Mouse (Mus musculus) layer of hippocampus, postnatal 10 days (tissue): ENCODE data around the gene Jpt2. TPM values are rescaled to one million over a fixed set of nuclear protein-coding genes. Genes with fewer than 3 reads are reported as not detected.

ENCODE experiments used
- DNase-seq, 2 experiments: peaks; one replicate each; pipeline ENCODE4 v3.0.0; 2021; ENCODE audit warnings: low spot score in 2 of 2
- total RNA-seq, 2 experiments: library from RNA; stranded (reverse); gene quantifications; 2 replicates each; pipeline ENCODE4 v1.2.3; 2021

Jpt2 gene
- total RNA-seq, 2 experiments from 2014 or later = 13.0 to 14.1 TPM

GRCm38 (mm10) chr17:24913984-24914383 lies 46.5 kb downstream of the Jpt2 start:
- DNase-seq = no peak

- no peak for DNase-seq
These were observed 52.9 kb downstream of the Jpt2 start for GRCm38 (mm10) chr17:24907591-24907990.

- DNase-seq = no peak
These were observed 56.7 kb downstream of the Jpt2 start for GRCm38 (mm10) chr17:24903767-24904166.

- DNase-seq = no peak
These were observed 57.6 kb downstream of the Jpt2 start for GRCm38 (mm10) chr17:24902671-24903474.

GRCm38 (mm10) chr17:24902124-24902523 lies 58.4 kb downstream of the Jpt2 start:
- no peak for DNase-seq

GRCm38 (mm10) chr17:24900014-24900413 lies 60.5 kb downstream of the Jpt2 start:
- no peak for DNase-seq

- no peak for DNase-seq
These were observed 61.3 kb downstream of the Jpt2 start for GRCm38 (mm10) chr17:24899153-24899552.

GRCm38 (mm10) chr17:24898041-24898854 lies 62.2 kb downstream of the Jpt2 start:
- no peak for DNase-seq

GRCm38 (mm10) chr17:24897600-24897999 lies 62.9 kb downstream of the Jpt2 start:
- DNase-seq = no peak

GRCm38 (mm10) chr17:24896993-24897269 lies 63.6 kb downstream of the Jpt2 start:
- no peak for DNase-seq

GRCm38 (mm10) chr17:24896241-24896992 lies 64.1 kb downstream of the Jpt2 start, which contains the start of gene Nme3:
Gene Nme3 (plus strand): TSS chr17:24896500.
- peak; percentile 68 to 79 for DNase-seq

- DNase-seq = no peak
These were observed 64.8 kb downstream of the Jpt2 start for GRCm38 (mm10) chr17:24895571-24896240.

GRCm38 (mm10) chr17:24894995-24895547 lies 65.4 kb downstream of the Jpt2 start, which contains the start of the genes Eme2 and Mrps34:
Gene Eme2 (minus strand): TSS chr17:24895087.
Gene Mrps34 (plus strand): TSS chr17:24895116.
- peak; percentile 80 to 83 for DNase-seq

- DNase-seq = peak in 1 of 2 experiments; percentile 55
These were observed 66.2 kb downstream of the Jpt2 start for GRCm38 (mm10) chr17:24894061-24894994.

GRCm38 (mm10) chr17:24893276-24893675 lies 67.2 kb downstream of the Jpt2 start:
- DNase-seq = no peak

GRCm38 (mm10) chr17:24892785-24893184 lies 67.7 kb downstream of the Jpt2 start:
- no peak for DNase-seq

- DNase-seq = no peak
These were observed 69.2 kb downstream of the Jpt2 start for GRCm38 (mm10) chr17:24891321-24891720.

GRCm38 (mm10) chr17:24890151-24891092 lies 70.1 kb downstream of the Jpt2 start:
- no peak for DNase-seq
